Mouse (Mus musculus) embryonic facial prominence, embryonic 11.5 days (tissue): ENCODE data around the gene Pxmp4. TPM values are rescaled to one million over a fixed set of nuclear protein-coding genes. Genes with fewer than 3 reads are reported as not detected.

Source experiments
- ATAC-seq: fragments of 200-750 bp; cut with Nextera tagmentation; replicated peaks from 2 replicates; pipeline ENCODE4 v1.8.0; 2017; ENCODE audit warnings: low read depth; ENCODE audit not compliant: insufficient number of reproducible peaks, low FRiP score, low TSS enrichment
- DNase-seq: peaks from one replicate; pipeline ENCODE4 v3.0.0-alpha.2; 2015; ENCODE audit warnings: low spot score
- H3K27ac ChIP-seq: fragments of 300-500 bp; sonication (generic); replicated peaks from 2 replicates; pipeline ENCODE4 v1.5.1; 2014; ENCODE audit warnings: mild to moderate bottlenecking, low read depth, low read length, control low read depth
- H3K27me3 ChIP-seq: fragments of 300-500 bp; sonication (generic); 2 replicates; pipeline ENCODE4 v1.6.1; 2014; ENCODE audit warnings: mild to moderate bottlenecking, low read length, moderate library complexity, mixed read lengths; ENCODE audit not compliant: control insufficient read depth, insufficient read depth
- H3K36me3 ChIP-seq: fragments of 300-500 bp; sonication (generic); replicated peaks from 2 replicates; pipeline ENCODE4 v1.6.1; 2014; ENCODE audit warnings: low read depth, mild to moderate bottlenecking, low read length, moderate library complexity, mixed read lengths; ENCODE audit not compliant: control insufficient read depth, insufficient read depth
- H3K4me1 ChIP-seq: fragments of 300-500 bp; sonication (generic); 2 replicates; pipeline ENCODE4 v1.6.1; 2014; ENCODE audit warnings: low read length, mixed read lengths; ENCODE audit not compliant: control insufficient read depth, insufficient read depth
- H3K4me2 ChIP-seq: fragments of 300-500 bp; sonication (generic); 2 replicates; pipeline ENCODE4 v1.6.1; 2014; ENCODE audit warnings: low read depth, mild to moderate bottlenecking, control low read depth, low read length, moderate library complexity
- H3K4me3 ChIP-seq: fragments of 300-500 bp; sonication (generic); 2 replicates; pipeline ENCODE4 v1.5.1; 2014; ENCODE audit warnings: low read depth, low read length, control low read depth
- H3K9ac ChIP-seq: fragments of 300-500 bp; sonication (generic); replicated peaks from 2 replicates; pipeline ENCODE4 v1.6.1; 2014; ENCODE audit warnings: mild to moderate bottlenecking, control low read depth, low read length
- H3K9me3 ChIP-seq: fragments of 300-500 bp; sonication (generic); replicated peaks from 2 replicates; pipeline ENCODE4 v1.6.1; 2016; ENCODE audit warnings: mild to moderate bottlenecking, low read length, inconsistent platforms, mixed read lengths; ENCODE audit not compliant: control insufficient read depth
- WGBS: fragments of 180-500 bp; shearing (Covaris S2); extraction: QIAGEN DNeasy Blood & Tissue Kit; methylation state at CpG from one replicate; pipeline ENCODE4 v1.1.7; 2014; 5-methylcytosine and 5-hydroxymethylcytosine counted together
- polyA plus RNA-seq: library from polyadenylated mRNA; unstranded; fragments of >200 nt; fragmentation: Nextera tagmentation; extraction: Ambion mirVana; gene quantifications from 2 replicates; pipeline ENCODE4 v1.2.1, GENCODE M21; 2014

Pxmp4 gene
- polyA plus RNA-seq, 1 experiment from 2014 or later: 13.6 TPM

- no peaks in the 10 kb centered on the region for H3K36me3 ChIP-seq
- no peaks in the 10 kb centered on the region for H3K27me3 ChIP-seq
- peak overlapping the region; percentile 18 for H3K4me3 ChIP-seq
- H3K9me3 ChIP-seq: no peaks in the 10 kb centered on the region
- no peaks in the 10 kb centered on the region for H3K4me1 ChIP-seq
- H3K9ac ChIP-seq: no peak overlapping the region
- no peak for DNase-seq
- H3K27ac ChIP-seq: no peak overlapping the region
- no peak for ATAC-seq
- peak overlapping the region; percentile 39 for H3K4me2 ChIP-seq
- WGBS: 37% methylated on average over 7 of the region's 7 CpGs
These were observed 648 bp upstream of the Pxmp4 start for GRCm38 (mm10) chr2:154604156-154604555.

GRCm38 (mm10) chr2:154603007-154603637, 386 bp downstream of the Pxmp4 start:
- no peaks in the 10 kb centered on the region for H3K9me3 ChIP-seq
- H3K27ac ChIP-seq: no peak overlapping the region
- H3K36me3 ChIP-seq: no peaks in the 10 kb centered on the region
- DNase-seq: no peak
- H3K4me3 ChIP-seq: peak overlapping the region; percentile 70
- peak overlapping the region; percentile 68 for H3K4me2 ChIP-seq
- no peaks in the 10 kb centered on the region for H3K27me3 ChIP-seq
- H3K4me1 ChIP-seq: no peaks in the 10 kb centered on the region
- peak overlapping the region; percentile 75 for H3K9ac ChIP-seq
- no peak for ATAC-seq
- WGBS: 23% methylated on average over 22 of the region's 22 CpGs

GRCm38 (mm10) chr2:154601324-154601723, 2.2 kb downstream of the Pxmp4 start:
- no peak overlapping the region for H3K9ac ChIP-seq
- H3K27me3 ChIP-seq: no peaks in the 10 kb centered on the region
- WGBS: 81% methylated on average over 3 of the region's 3 CpGs
- no peaks in the 10 kb centered on the region for H3K9me3 ChIP-seq
- ATAC-seq (no peak), DNase-seq (no peak)
- H3K4me3 ChIP-seq: no peak overlapping the region
- no peaks in the 10 kb centered on the region for H3K36me3 ChIP-seq
- H3K4me2 ChIP-seq: no peak overlapping the region
- H3K4me1 ChIP-seq: no peaks in the 10 kb centered on the region
- no peak overlapping the region for H3K27ac ChIP-seq

- no peak overlapping the region for H3K4me2 ChIP-seq
- ATAC-seq (no peak), DNase-seq (no peak)
- H3K9me3 ChIP-seq: no peaks in the 10 kb centered on the region
- no peak overlapping the region for H3K9ac ChIP-seq
- no peaks in the 10 kb centered on the region for H3K36me3 ChIP-seq
- no peak overlapping the region for H3K4me3 ChIP-seq
- H3K27ac ChIP-seq: no peak overlapping the region
- 72% methylated on average over 6 of the region's 6 CpGs for WGBS
- no peaks in the 10 kb centered on the region for H3K27me3 ChIP-seq
- H3K4me1 ChIP-seq: no peaks in the 10 kb centered on the region
These were observed 2.9 kb downstream of the Pxmp4 start for GRCm38 (mm10) chr2:154600586-154600985.

- DNase-seq: no peak
- WGBS: 84% methylated on average over 3 of the region's 3 CpGs
- no peak overlapping the region for H3K9ac ChIP-seq
- no peak overlapping the region for H3K27ac ChIP-seq
- ATAC-seq: no peak
- no peak overlapping the region for H3K4me3 ChIP-seq
- H3K36me3 ChIP-seq: no peaks in the 10 kb centered on the region
- H3K4me1 ChIP-seq: no peaks in the 10 kb centered on the region
- H3K9me3 ChIP-seq: no peaks in the 10 kb centered on the region
- H3K27me3 ChIP-seq: no peaks in the 10 kb centered on the region
- no peak overlapping the region for H3K4me2 ChIP-seq
These were observed 6.1 kb downstream of the Pxmp4 start for GRCm38 (mm10) chr2:154597399-154597798.

GRCm38 (mm10) chr2:154595775-154596174, 7.7 kb downstream of the Pxmp4 start:
- no peaks in the 10 kb centered on the region for H3K9me3 ChIP-seq
- no peak overlapping the region for H3K9ac ChIP-seq
- 83% methylated on average over 5 of the region's 5 CpGs for WGBS
- no peaks in the 10 kb centered on the region for H3K36me3 ChIP-seq
- ATAC-seq (no peak), DNase-seq (no peak)
- no peak overlapping the region for H3K4me3 ChIP-seq
- no peak overlapping the region for H3K27ac ChIP-seq
- no peak overlapping the region for H3K4me2 ChIP-seq
- H3K4me1 ChIP-seq: no peaks in the 10 kb centered on the region
- no peaks in the 10 kb centered on the region for H3K27me3 ChIP-seq

- H3K9ac ChIP-seq: no peak overlapping the region
- H3K36me3 ChIP-seq: no peaks in the 10 kb centered on the region
- no peaks in the 10 kb centered on the region for H3K27me3 ChIP-seq
- ATAC-seq: no peak
- 44% methylated on average over 3 of the region's 3 CpGs for WGBS
- no peaks in the 10 kb centered on the region for H3K9me3 ChIP-seq
- peak; percentile 39 for DNase-seq
- no peaks in the 10 kb centered on the region for H3K4me1 ChIP-seq
- no peak overlapping the region for H3K27ac ChIP-seq
- H3K4me3 ChIP-seq: no peak overlapping the region
- no peak overlapping the region for H3K4me2 ChIP-seq
These were observed 10.5 kb downstream of the Pxmp4 start for GRCm38 (mm10) chr2:154593025-154593424.

- Histone ChIP-seq H3K4me1 (no peaks in the 10 kb centered on the region), H3K27me3 (no peaks in the 10 kb centered on the region), H3K9me3 (no peaks in the 10 kb centered on the region), H3K9ac (no peak overlapping the region), H3K4me2 (no peak overlapping the region), H3K27ac (no peak overlapping the region), H3K4me3 (no peak overlapping the region), H3K36me3 (no peaks in the 10 kb centered on the region)
- DNase-seq (no peak), ATAC-seq (no peak)
- 78% methylated on average over 3 of the region's 3 CpGs for WGBS
These were observed 12.3 kb downstream of the Pxmp4 start for GRCm38 (mm10) chr2:154591239-154591638.
